Mouse (Mus musculus) forebrain, embryonic 16.5 days (tissue): ENCODE results near the gene Man1c1. TPM values are rescaled to one million over a fixed set of nuclear protein-coding genes. Genes with fewer than 3 reads are reported as not detected.

Source experiments
- ATAC-seq: fragments of 200-750 bp; cut with Nextera tagmentation; 2 replicates; pipeline ENCODE4 v1.8.0; 2017; ENCODE audit warnings: mild to moderate bottlenecking, moderate library complexity
- H3K27ac ChIP-seq: fragments of 300-500 bp; sonication (generic); 2 replicates; pipeline ENCODE4 v1.5.1; 2014; ENCODE audit warnings: low read length, control low read depth
- H3K27me3 ChIP-seq: fragments of 300-500 bp; sonication (generic); replicated peaks from 2 replicates; pipeline ENCODE4 v1.6.1; 2014; ENCODE audit warnings: low read length; ENCODE audit not compliant: control insufficient read depth, insufficient read depth
- H3K36me3 ChIP-seq: fragments of 300-500 bp; sonication (generic); 2 replicates; pipeline ENCODE4 v1.6.1; 2014; ENCODE audit not compliant: control insufficient read depth, insufficient read depth
- H3K4me1 ChIP-seq: fragments of 300-500 bp; sonication (generic); replicated peaks from 2 replicates; pipeline ENCODE4 v1.6.1; 2014; ENCODE audit warnings: low read length; ENCODE audit not compliant: control insufficient read depth, insufficient read depth
- H3K4me2 ChIP-seq: fragments of 300-500 bp; sonication (generic); 2 replicates; pipeline ENCODE4 v1.6.1; 2014; ENCODE audit warnings: mild to moderate bottlenecking, low read length, control low read depth
- H3K4me3 ChIP-seq: fragments of 300-500 bp; sonication (generic); replicated peaks from 2 replicates; pipeline ENCODE4 v1.5.1; 2014; ENCODE audit warnings: mild to moderate bottlenecking, low read length, control low read depth
- H3K9ac ChIP-seq: fragments of 300-500 bp; sonication (generic); replicated peaks from 2 replicates; pipeline ENCODE4 v1.6.1; 2014; ENCODE audit warnings: low read depth, low read length, control low read depth
- H3K9me3 ChIP-seq: fragments of 300-500 bp; sonication (generic); 2 replicates; pipeline ENCODE4 v1.6.1; 2016; ENCODE audit warnings: low read length; ENCODE audit not compliant: control insufficient read depth
- WGBS: fragments of 180-500 bp; shearing (Covaris S2); extraction: QIAGEN DNeasy Blood & Tissue Kit; methylation state at CpG from one replicate; pipeline ENCODE4 v1.1.7; 2014; 5-methylcytosine and 5-hydroxymethylcytosine counted together
- polyA plus RNA-seq: library from polyadenylated mRNA; unstranded; fragments of >200 nt; fragmentation: Nextera tagmentation; extraction: Ambion mirVana; gene quantifications from 2 replicates; pipeline ENCODE4 v1.2.1, GENCODE M21; 2015

Gene Man1c1
- polyA plus RNA-seq, 1 experiment from 2014 or later, result 2.3 TPM

DNA sequence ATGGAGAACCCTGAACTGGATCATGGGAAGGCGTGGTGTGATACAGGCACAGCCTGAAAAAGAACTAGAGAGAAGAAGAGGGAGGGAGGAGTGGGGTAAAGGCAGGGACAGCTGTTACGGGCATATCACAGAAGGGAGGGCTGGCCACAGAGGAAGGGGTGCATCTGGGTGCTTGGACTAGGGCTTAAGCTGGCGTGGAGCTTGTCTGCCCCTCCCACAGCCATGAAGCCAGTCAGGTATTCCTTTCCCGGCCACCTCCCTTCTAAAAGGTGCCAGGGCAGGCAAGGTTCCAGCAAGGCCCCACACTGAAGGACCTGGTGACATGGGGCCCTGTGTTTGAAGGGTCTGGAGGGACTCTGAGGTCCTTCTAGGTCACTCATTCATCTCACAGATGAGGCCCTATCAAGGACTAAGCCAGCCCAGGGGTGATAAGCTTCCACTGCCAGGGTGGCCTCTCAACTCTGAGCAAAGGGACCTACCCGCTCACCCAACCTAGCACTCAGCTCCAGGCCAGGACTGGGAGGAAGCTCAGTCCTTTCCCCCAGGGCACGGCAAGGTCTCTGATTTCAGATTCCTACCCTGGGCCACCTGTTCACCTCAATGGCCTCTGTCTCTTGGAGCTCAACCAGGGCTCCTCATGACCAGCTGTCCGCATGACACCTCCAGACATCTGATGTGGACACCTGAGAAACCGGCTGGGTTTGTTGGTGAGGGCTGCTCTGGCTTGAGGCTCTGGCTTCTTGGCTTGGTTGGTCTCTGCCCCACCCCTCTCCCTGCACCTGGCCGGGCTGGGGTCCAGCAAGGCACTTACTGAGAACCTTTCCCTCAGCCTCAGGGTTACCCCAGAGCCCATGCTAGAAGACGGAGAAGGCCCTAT, 107.0 kb downstream of the Man1c1 start:
- Histone ChIP-seq H3K27me3 (no peaks in the 10 kb centered on the region), H3K27ac (no peak overlapping the region), H3K4me1 (peaks cover 4% of the 10 kb centered on the region), H3K9ac (no peak overlapping the region), H3K9me3 (no peaks in the 10 kb centered on the region), H3K4me2 (no peak overlapping the region), H3K36me3 (no peaks in the 10 kb centered on the region), H3K4me3 (no peak overlapping the region)
- 81% methylated on average over 10 of the region's 10 CpGs for WGBS
- no peak for ATAC-seq

DNA sequence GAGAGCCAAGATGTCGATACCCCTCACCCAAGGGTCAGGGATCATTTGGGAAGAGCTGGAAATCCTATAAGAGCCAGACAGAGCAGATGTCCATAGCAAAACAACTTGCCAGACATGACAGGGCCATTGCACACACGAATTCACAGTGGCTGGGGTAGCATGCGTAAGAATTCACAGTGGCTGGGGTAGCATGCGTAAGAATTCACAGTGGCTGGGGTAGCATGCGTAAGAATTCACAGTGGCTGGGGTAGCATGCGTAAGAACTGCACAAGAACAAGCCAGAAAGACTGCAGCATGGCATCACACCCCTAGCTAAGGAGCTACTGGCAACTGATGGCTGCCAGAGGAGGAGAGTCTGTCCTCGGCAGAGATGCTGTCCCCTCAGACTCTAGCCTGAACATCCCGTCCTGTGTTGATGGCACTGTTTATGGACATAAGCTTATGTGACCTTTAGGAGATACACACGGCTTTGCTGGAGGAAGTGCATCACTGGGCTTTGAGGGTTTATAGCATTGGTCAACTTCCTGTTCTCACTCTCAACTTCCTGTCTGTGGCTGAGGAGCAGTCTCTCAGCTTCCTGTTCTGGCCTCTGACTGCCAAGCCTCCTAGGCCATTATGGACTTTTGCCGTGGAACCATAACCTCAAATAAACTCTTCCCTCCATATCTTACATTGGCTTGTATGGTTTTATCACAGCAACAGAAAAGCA, 109.2 kb downstream of the Man1c1 start:
- H3K27ac ChIP-seq, result no peak overlapping the region
- H3K36me3 ChIP-seq, result no peaks in the 10 kb centered on the region
- no peaks in the 10 kb centered on the region for H3K9me3 ChIP-seq
- peaks cover 15% of the 10 kb centered on the region for H3K4me1 ChIP-seq
- H3K4me2 ChIP-seq, result no peak overlapping the region
- no peak overlapping the region for H3K4me3 ChIP-seq
- ATAC-seq, result no peak
- WGBS, result 82% methylated on average over 10 of the region's 10 CpGs
- H3K9ac ChIP-seq, result no peak overlapping the region
- no peaks in the 10 kb centered on the region for H3K27me3 ChIP-seq

DNA sequence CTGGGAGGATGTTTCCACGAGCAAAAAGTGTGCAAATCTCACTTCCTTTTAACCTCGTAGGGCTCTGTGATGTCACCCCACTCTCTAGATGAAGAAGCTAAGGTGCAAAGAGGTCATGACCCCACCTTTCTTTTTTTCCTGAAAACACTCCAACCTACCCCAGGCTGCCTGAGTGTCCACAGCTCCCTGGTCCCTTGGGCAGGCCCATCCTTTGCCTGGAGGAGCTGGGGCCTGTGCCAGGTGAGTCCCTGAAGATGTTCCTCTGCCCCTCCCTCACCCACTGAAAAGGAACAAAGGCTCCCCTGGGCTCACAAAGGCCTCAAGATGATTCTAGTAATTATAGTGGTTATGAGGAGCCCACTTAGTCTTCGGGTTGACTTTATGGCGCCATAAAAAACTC, 111.6 kb downstream of the Man1c1 start:
- H3K9ac ChIP-seq, result 0 out of 2 replicates have a peak overlapping the region, but pooled peaks have one; percentile 0
- H3K27me3 ChIP-seq, result no peaks in the 10 kb centered on the region
- H3K36me3 ChIP-seq, result no peaks in the 10 kb centered on the region
- peaks cover 15% of the 10 kb centered on the region for H3K4me1 ChIP-seq
- no peaks in the 10 kb centered on the region for H3K9me3 ChIP-seq
- no peak overlapping the region for H3K27ac ChIP-seq
- H3K4me2 ChIP-seq, result no peak overlapping the region
- no peak overlapping the region for H3K4me3 ChIP-seq
- ATAC-seq, result no peak
- WGBS, result 79% methylated on average over 4 of the region's 4 CpGs

DNA sequence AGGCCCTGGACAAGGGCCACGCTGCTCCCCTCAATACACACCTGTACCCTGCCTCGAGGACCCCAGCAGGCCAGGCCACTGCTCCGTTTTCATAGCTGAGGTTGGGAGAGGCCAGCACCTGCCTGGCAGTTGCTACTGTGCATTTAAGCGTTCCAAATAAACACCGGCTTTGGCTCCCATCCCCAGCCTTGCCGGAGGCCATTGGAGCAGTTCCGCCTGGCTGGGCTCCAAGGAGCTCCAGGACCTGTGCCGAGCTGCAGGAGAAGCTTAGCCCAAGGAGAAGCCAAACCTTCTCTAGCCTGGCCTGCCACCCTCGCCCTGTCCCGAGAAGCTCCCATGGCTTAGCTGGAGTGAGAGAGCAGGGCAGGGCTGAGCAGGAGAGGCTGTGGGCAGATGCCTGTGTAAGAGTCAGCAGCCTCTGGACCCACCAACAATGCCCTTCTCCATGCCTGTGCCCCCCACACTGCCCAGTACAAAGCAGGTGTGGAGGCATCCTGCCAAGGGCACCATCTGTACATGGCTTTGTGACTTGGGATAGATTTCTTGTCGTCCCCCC, 112.5 kb downstream of the Man1c1 start:
- peak; percentile 70 for ATAC-seq
- no peak overlapping the region for H3K4me3 ChIP-seq
- peak overlapping the region; percentile 21; the same call in 1 of the 2 replicates for H3K27ac ChIP-seq
- 25% methylated on average over 11 of the region's 11 CpGs for whole genome bisulfite sequencing
- no peaks in the 10 kb centered on the region for H3K9me3 ChIP-seq
- H3K36me3 ChIP-seq, result no peaks in the 10 kb centered on the region
- no peak overlapping the region for H3K4me2 ChIP-seq
- H3K27me3 ChIP-seq, result no peaks in the 10 kb centered on the region
- H3K4me1 ChIP-seq, result peaks cover 15% of the 10 kb centered on the region
- peak overlapping the region; percentile 31; the same call in 1 of the 2 replicates for H3K9ac ChIP-seq

DNA sequence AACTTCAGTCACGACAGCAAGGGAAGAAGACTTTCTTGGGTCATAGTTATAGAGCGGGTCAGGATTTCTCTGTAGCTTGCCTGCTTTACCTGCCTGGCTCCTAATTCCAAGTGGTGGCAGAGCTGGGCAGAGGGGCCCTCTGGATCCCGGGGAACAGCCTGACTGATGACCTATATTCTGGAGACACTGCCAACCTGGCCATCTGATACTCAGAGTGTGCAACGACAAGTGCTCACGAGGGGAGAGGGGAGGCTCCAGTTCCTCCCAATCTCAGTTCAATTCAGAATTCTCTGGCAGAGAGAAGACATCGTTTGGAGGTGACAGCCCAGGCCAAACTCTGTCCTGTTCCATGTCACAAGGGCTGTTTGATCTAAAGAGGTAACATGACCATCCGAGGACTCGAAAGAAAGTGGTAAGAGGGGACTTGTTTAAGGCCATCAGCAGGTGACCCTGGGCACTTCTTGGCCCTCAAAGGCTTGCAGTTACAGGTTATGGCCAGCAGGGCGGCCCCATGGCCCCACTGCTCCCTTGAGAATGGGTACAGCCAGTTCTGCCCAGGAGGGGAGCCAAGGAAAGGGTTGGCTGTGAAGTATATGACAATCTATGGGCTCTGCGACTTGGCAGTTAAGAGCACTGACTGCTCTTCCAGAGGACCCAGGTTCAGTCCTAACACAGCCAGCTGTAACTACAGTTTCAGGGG, 113.7 kb downstream of the Man1c1 start:
- Histone ChIP-seq H3K9ac (no peak overlapping the region), H3K27ac (no peak overlapping the region), H3K4me3 (no peak overlapping the region), H3K36me3 (no peaks in the 10 kb centered on the region), H3K4me2 (no peak overlapping the region), H3K27me3 (no peaks in the 10 kb centered on the region), H3K4me1 (peaks cover 15% of the 10 kb centered on the region), H3K9me3 (no peaks in the 10 kb centered on the region)
- WGBS, result 77% methylated on average over 10 of the region's 10 CpGs
- ATAC-seq, result no peak

DNA sequence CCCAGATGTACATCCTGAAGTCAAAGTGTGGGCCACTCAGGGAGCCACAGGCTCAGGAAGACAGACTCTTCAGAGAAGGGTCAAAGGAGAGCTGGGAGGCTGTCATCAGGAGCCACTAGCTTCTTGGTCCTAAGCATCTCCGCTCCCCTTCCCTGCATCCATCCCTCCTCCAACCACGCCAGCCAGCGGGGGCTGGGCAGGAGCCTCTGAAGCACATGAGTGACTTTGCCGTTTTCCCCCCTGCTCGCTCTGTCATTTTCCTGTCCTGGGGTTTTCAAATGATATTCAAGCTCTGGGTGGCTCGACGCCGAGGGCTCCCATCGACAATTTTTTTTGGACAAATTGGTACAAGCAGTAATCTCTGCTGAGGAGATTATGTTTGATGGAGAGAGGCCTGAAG, 114.3 kb downstream of the Man1c1 start:
- no peak for ATAC-seq
- H3K27me3 ChIP-seq, result no peaks in the 10 kb centered on the region
- H3K9me3 ChIP-seq, result no peaks in the 10 kb centered on the region
- 77% methylated on average over 9 of the region's 9 CpGs for WGBS
- no peaks in the 10 kb centered on the region for H3K36me3 ChIP-seq
- H3K27ac ChIP-seq, result no peak overlapping the region
- H3K4me1 ChIP-seq, result peaks cover 15% of the 10 kb centered on the region
- no peak overlapping the region for H3K9ac ChIP-seq
- no peak overlapping the region for H3K4me2 ChIP-seq
- no peak overlapping the region for H3K4me3 ChIP-seq

DNA sequence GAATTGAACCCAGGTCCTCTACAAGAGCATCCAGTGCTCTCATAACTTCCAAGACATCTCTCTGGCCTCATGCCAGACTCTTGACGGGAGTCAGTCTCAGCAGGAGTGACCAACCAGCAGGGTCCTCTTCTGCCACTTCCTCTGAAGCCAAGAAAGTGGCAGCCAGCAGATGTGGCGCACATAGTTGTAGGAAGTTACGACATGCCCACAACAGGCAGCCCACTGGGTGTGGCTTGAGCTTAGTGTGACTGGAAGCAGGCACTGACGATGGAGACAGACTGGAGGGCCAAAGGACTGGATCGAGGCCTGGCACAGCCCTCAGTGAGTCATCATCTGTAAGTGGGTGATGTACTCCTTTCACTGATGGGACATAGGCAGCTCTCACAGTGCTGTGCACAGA, 115.1 kb downstream of the Man1c1 start:
- Histone ChIP-seq H3K9me3 (no peaks in the 10 kb centered on the region), H3K9ac (no peak overlapping the region), H3K4me3 (no peak overlapping the region), H3K36me3 (no peaks in the 10 kb centered on the region), H3K4me2 (no peak overlapping the region), H3K4me1 (peaks cover 15% of the 10 kb centered on the region), H3K27me3 (no peaks in the 10 kb centered on the region), H3K27ac (no peak overlapping the region)
- no peak for ATAC-seq
- 90% methylated on average over 5 of the region's 5 CpGs for WGBS

DNA sequence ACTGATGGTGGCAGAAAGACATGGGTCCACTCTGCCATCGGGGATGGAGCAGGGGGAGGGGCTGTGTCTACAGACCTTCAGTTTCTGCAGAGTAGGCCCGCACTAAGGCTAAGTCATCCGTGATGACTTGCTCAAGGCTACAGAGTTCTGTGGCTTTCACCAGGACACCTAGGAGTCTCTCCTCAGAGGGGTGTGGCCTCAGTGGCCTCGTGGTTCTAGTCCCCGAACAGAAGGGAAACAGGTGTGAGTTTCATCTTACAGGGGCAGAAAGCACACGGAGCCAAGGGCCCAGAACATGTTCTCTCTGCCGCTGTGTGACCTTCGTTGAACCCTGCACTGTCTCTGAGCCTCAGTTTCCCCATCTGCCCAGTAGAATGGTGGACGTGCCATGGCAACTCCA, 115.8 kb downstream of the Man1c1 start:
- WGBS, result 92% methylated on average over 9 of the region's 9 CpGs
- H3K27me3 ChIP-seq, result no peaks in the 10 kb centered on the region; the same call in 1 of the 2 replicates
- H3K4me1 ChIP-seq, result peaks cover 15% of the 10 kb centered on the region
- no peaks in the 10 kb centered on the region for H3K36me3 ChIP-seq
- H3K27ac ChIP-seq, result no peak overlapping the region
- no peak overlapping the region for H3K4me2 ChIP-seq
- ATAC-seq, result no peak
- no peaks in the 10 kb centered on the region for H3K9me3 ChIP-seq
- no peak overlapping the region for H3K4me3 ChIP-seq
- H3K9ac ChIP-seq, result no peak overlapping the region
